Mouse (Mus musculus) myocyte (in vitro differentiated cells): ENCODE measurements around the gene Med8. TPM values are rescaled to one million over a fixed set of nuclear protein-coding genes. Genes with fewer than 3 reads are reported as not detected.

Experiments used
- H3K27me3 ChIP-seq: one replicate; pipeline ENCODE4 v1.6.1; 2011; ENCODE audit not compliant: control insufficient read depth, insufficient read depth, insufficient read length
- H3K36me3 ChIP-seq: one replicate; pipeline ENCODE4 v1.6.1; 2011; ENCODE audit not compliant: control insufficient read depth, insufficient read depth
- H3K4me2 ChIP-seq: one replicate; pipeline ENCODE4 v1.6.1; 2011; ENCODE audit warnings: low read depth, control low read depth
- H3K4me3 ChIP-seq: one replicate; pipeline ENCODE4 v1.5.1; 2011; ENCODE audit warnings: mild to moderate bottlenecking, control low read depth, moderate library complexity
- H3K79me2 ChIP-seq: one replicate; pipeline ENCODE4 v1.6.1; 2011; ENCODE audit not compliant: control insufficient read depth, insufficient read depth
- H3ac ChIP-seq: one replicate; pipeline ENCODE4 v1.6.1; 2011; ENCODE audit not compliant: control insufficient read depth, insufficient read length
- CEBPB ChIP-seq: IDR thresholded peaks from 2 replicates; pipeline ENCODE4 v1.6.1; 2011; ENCODE audit warnings: mild to moderate bottlenecking, moderate library complexity; ENCODE audit not compliant: poor library complexity, insufficient read depth, severe bottlenecking
- E2F4 ChIP-seq: IDR thresholded peaks from one replicate; pipeline ENCODE4 v1.6.1; 2011; ENCODE audit warnings: mild to moderate bottlenecking, control low read depth, moderate library complexity; ENCODE audit not compliant: insufficient read depth
- MAX ChIP-seq: IDR thresholded peaks from one replicate; pipeline ENCODE4 v1.6.1; 2011; ENCODE audit warnings: low read depth, mild to moderate bottlenecking, control low read depth
- MYOD1 ChIP-seq, 3 experiments: IDR thresholded peaks; one replicate each; pipeline ENCODE4 v1.6.1; 2011; ENCODE audit warnings: control low read depth in 2 of 3, low read depth in 2 of 3, mild to moderate bottlenecking in 2 of 3, moderate library complexity in 1 of 3; ENCODE audit not compliant: insufficient read length in 2 of 3, control insufficient read depth in 1 of 3
- MYOG ChIP-seq, 3 experiments: IDR thresholded peaks; one replicate each; pipeline ENCODE4 v1.6.1; 2011; ENCODE audit warnings: control low read depth in 2 of 3, low read depth in 2 of 3, mild to moderate bottlenecking in 2 of 3; ENCODE audit not compliant: insufficient read length in 2 of 3, control insufficient read depth in 1 of 3, insufficient read depth in 1 of 3
- POLR2A ChIP-seq: IDR thresholded peaks from one replicate; pipeline ENCODE4 v1.6.1; 2011; ENCODE audit warnings: low read depth, mild to moderate bottlenecking, control low read depth, moderate library complexity; ENCODE audit not compliant: insufficient read length
- POLR2AphosphoS2 ChIP-seq: IDR thresholded peaks from one replicate; pipeline ENCODE4 v1.6.1; 2011; ENCODE audit warnings: low read depth, control low read depth; ENCODE audit not compliant: insufficient read length
- REST ChIP-seq: IDR thresholded peaks from one replicate; pipeline ENCODE4 v1.6.1; 2011; ENCODE audit warnings: mild to moderate bottlenecking, control low read depth, moderate library complexity; ENCODE audit not compliant: insufficient read depth, insufficient read length
- SRF ChIP-seq: IDR thresholded peaks from one replicate; pipeline ENCODE4 v1.6.1; 2011; ENCODE audit warnings: low read depth; ENCODE audit not compliant: control insufficient read depth, insufficient read length
- TCF12 ChIP-seq: IDR thresholded peaks from one replicate; pipeline ENCODE4 v1.6.1; 2011; ENCODE audit warnings: mild to moderate bottlenecking, control low read depth; ENCODE audit not compliant: poor library complexity, insufficient read depth, severe bottlenecking
- TCF3 ChIP-seq: IDR thresholded peaks from one replicate; pipeline ENCODE4 v1.6.1; 2011; ENCODE audit warnings: low read depth, control low read depth; ENCODE audit not compliant: insufficient read length
- USF1 ChIP-seq: IDR thresholded peaks from one replicate; pipeline ENCODE4 v1.6.1; 2011; ENCODE audit warnings: low read depth, mild to moderate bottlenecking, control low read depth, moderate library complexity
- polyA plus RNA-seq: library from polyadenylated mRNA; unstranded; fragments of >200 nt; fragmentation: generic; extraction: Trizol; gene quantifications from one replicate; pipeline ENCODE4 v1.2.1, GENCODE M21; 2012; ENCODE audit warnings: missing spikeins

The Med8 gene
- polyA plus RNA-seq, 1 experiment = 78.6 TPM

DNA sequence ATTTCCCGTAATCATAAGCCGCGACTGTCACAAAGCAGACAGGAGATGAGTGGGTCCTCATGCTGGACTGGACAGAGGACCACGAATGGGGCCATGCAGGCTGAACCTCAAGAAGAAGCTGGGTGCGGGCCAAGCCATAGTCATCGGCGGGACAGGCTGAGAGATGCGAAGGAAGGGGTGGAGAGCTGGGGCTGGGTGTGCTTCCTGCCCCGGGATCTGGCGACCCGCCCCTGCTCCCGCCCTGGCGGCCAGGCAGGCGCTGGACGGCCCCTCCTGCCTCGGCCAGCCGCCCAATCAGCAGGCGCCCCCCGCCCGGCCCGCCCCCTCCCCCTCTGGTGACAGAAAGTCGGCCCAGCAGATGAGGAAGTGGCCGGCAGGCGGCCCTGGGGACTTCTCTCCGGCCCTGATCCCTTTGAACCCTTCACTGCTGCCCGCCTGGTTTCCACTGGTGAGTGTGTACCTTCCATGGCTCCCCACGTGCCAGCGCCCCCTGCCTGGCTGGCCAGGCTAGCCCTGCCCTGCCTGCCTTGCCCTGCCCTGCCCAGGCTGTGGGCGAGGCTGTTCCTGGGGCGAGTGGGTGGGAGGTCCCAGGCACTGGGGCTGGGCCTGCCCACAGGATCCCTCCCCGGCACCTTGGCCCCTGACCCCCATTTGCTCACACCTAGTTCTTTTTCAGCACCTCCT, 18.8 kb downstream of the Med8 start, which contains the start of gene Elovl1:
TSS of gene Elovl1 (plus strand) at position 326 of the 684 bp plus-strand sequence.
- peak within 1 kb of the TSS; percentile 63 for H3K4me3 ChIP-seq
- TF ChIP-seq MYOD1 (IDR thresholded peaks at IDR 0.05; ENCODE audit: control insufficient read depth in 1 of 3, insufficient read length in 2 of 3, low read depth in 2 of 3) = peak in 1 of 3 experiments; percentile 42
- peak; percentile 51 for TF ChIP-seq SRF
- TF ChIP-seq POLR2AphosphoS2 = peak; percentile 68
- TF ChIP-seq MYOG (IDR thresholded peaks at IDR 0.05; ENCODE audit: control insufficient read depth in 1 of 3, insufficient read depth in 1 of 3, insufficient read length in 2 of 3, low read depth in 2 of 3) = peak in 2 of 3 experiments; percentile 30 to 40
- no peak for TF ChIP-seq E2F4
- TF ChIP-seq REST = no peak
- no peak for TF ChIP-seq CEBPB
- TF ChIP-seq POLR2A = peak; percentile 67
- no peak for TF ChIP-seq MAX
- peaks cover 23% of the 10 kb centered on the region for H3K36me3 ChIP-seq
- H3K27me3 ChIP-seq = no peaks in the 10 kb centered on the region
- peak within 1 kb of the TSS; percentile 73 for H3ac ChIP-seq
- peak within 1 kb of the TSS; percentile 97 for H3K4me2 ChIP-seq
- H3K79me2 ChIP-seq = peaks cover 33% of the 10 kb centered on the region

DNA sequence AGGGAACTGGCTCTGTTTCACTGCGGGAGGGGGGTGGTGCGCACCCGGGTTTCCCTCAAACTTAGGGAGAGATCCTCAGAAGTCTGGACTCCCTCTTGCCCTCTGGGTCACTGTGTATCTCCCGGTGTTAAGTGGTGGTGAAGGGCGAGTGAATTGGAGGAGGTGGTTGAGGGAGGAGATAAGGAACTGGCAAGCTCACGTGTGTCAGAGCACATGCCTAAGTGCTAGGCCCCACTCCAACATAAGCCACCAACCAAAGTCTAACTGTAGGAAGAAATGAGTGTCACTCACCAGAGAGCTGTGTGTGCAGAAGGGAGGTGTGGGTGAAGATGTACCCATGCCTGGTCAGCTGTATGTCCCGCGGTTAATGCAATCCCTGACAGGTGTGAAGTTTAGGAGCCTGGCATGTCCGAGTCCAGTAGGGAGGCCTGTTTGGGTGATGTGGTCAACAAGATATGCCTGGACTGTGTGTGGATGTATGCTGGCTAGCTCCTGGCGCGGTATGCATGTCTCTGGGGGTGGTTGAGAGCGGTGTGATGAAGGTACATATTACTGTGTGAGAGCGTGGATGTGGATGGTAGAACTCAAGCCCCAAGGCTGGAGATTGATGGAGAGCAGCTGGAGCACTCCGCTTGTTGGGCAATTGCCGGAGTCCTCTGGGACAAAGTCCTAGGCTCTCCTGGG, 19.5 kb downstream of the Med8 start:
- no peak for TF ChIP-seq USF1
- TF ChIP-seq SRF = no peak
- peak; percentile 52 for TF ChIP-seq CEBPB
- no peak for TF ChIP-seq REST
- no peak for TF ChIP-seq TCF3
- peak in 1 of 3 experiments; percentile 75 for TF ChIP-seq MYOG (IDR thresholded peaks at IDR 0.05; ENCODE audit: control insufficient read depth in 1 of 3, insufficient read depth in 1 of 3, insufficient read length in 2 of 3, low read depth in 2 of 3)
- no peak for TF ChIP-seq POLR2AphosphoS2
- TF ChIP-seq POLR2A = no peak
- no peak for TF ChIP-seq E2F4
- peak; percentile 22 to 53 (median 39) for TF ChIP-seq MYOD1 (IDR thresholded peaks at IDR 0.05; ENCODE audit: control insufficient read depth in 1 of 3, insufficient read length in 2 of 3, low read depth in 2 of 3)
- no peak for TF ChIP-seq TCF12
- peak; percentile 32 for TF ChIP-seq MAX
- H3K79me2 ChIP-seq = peaks cover 33% of the 10 kb centered on the region
- peaks cover 29% of the 10 kb centered on the region for H3K36me3 ChIP-seq
- peak overlapping the region; percentile 73 for H3ac ChIP-seq
- no peaks in the 10 kb centered on the region for H3K27me3 ChIP-seq
- H3K4me3 ChIP-seq = peak overlapping the region; percentile 63
- H3K4me2 ChIP-seq = peak overlapping the region; percentile 97

DNA sequence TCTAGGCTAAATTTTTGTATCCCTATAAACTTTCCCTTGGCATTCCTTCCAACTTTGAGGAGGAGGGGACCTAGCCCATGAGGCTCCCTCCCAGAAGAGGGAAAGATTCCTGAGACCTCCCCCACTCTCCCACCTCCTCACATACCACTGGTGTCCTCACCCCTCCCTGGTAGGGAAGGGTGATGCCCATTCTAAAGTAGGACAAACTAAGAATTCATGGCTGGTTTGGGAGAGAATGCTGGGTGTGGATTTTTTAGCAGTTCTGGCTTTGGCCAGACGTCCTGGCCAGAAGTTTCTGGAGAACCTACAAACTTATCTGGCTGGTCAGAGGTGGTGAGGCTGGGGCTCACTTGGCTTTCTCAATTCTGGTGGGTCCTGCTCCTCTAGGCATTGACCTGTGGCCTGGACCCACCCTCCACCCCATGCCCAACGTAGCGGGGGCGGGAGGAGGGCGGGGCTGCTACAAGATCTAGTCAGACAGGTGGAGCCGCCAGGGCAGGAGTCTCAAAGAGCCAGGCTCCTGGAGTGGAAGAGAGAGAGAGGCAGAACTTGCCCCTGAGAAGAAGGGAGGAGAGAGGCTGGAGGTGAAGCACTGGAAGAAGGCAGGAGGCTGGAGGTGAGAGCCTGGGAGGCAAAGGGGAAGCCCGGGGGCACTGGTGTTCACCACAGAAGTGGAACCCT, 20.2 kb downstream of the Med8 start:
- peak overlapping the region; percentile 97 for H3K4me2 ChIP-seq
- H3ac ChIP-seq = peak overlapping the region; percentile 73
- peaks cover 33% of the 10 kb centered on the region for H3K36me3 ChIP-seq
- peaks cover 36% of the 10 kb centered on the region for H3K79me2 ChIP-seq
- H3K4me3 ChIP-seq = peak overlapping the region; percentile 63
- TF ChIP-seq MYOG (IDR thresholded peaks at IDR 0.05; ENCODE audit: control insufficient read depth in 1 of 3, insufficient read depth in 1 of 3, insufficient read length in 2 of 3, low read depth in 2 of 3) (no peak), E2F4 (no peak), MAX (no peak), POLR2A (no peak), MYOD1 (IDR thresholded peaks at IDR 0.05; ENCODE audit: control insufficient read depth in 1 of 3, insufficient read length in 2 of 3, low read depth in 2 of 3) (peak in 1 of 3 experiments; percentile 42), USF1 (no peak)
- no peaks in the 10 kb centered on the region for H3K27me3 ChIP-seq

DNA sequence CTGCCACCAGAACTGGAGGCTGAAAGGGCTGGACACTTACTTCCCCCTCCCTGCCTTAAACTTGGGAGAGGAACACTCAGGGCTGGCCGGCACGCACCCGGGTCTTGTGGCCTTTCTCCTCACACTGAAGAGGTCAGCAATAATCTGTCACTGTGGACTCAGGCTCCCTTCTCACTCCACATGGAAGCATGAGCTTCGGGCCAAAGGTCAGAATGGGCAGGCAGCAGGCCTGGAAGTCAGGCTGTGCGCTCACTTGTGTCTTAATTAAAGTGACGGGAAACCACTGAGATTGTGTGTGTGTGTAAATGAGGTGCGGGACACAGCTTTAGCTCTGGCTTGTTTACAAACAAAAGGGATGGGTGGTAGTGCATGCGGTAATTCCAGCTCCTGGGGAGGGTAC, 23.2 kb downstream of the Med8 start:
- Histone ChIP-seq H3K36me3 (peaks cover 35% of the 10 kb centered on the region), H3K27me3 (no peaks in the 10 kb centered on the region), H3ac (no peak overlapping the region), H3K4me2 (no peak overlapping the region), H3K79me2 (peaks cover 57% of the 10 kb centered on the region), H3K4me3 (no peak overlapping the region)
- TF ChIP-seq MYOG (IDR thresholded peaks at IDR 0.05; ENCODE audit: control insufficient read depth in 1 of 3, insufficient read depth in 1 of 3, insufficient read length in 2 of 3, low read depth in 2 of 3) (no peak), TCF12 (no peak), MYOD1 (IDR thresholded peaks at IDR 0.05; ENCODE audit: control insufficient read depth in 1 of 3, insufficient read length in 2 of 3, low read depth in 2 of 3) (no peak), MAX (no peak)
